Mouse (Mus musculus) thymus, adult 2 months (tissue): ENCODE data around the gene Kcnh4.

ENCODE experiments used
- CTCF ChIP-seq: fragments of 200-500 bp; IDR thresholded peaks from 2 replicates; pipeline ENCODE4 v1.5.1; 2012; ENCODE audit warnings: mild to moderate bottlenecking, control low read depth, low read length, moderate library complexity, borderline replicate concordance; ENCODE audit not compliant: control insufficient read depth, poor library complexity, insufficient read depth; ENCODE audit errors: extremely low read depth
- POLR2A ChIP-seq: fragments of 200-500 bp; IDR thresholded peaks from 2 replicates; pipeline ENCODE4 v1.6.1; 2012; ENCODE audit warnings: mild to moderate bottlenecking, low read length, control low read depth, moderate library complexity; ENCODE audit not compliant: control insufficient read depth, poor library complexity, insufficient read depth; ENCODE audit errors: extremely low read depth

DNA sequence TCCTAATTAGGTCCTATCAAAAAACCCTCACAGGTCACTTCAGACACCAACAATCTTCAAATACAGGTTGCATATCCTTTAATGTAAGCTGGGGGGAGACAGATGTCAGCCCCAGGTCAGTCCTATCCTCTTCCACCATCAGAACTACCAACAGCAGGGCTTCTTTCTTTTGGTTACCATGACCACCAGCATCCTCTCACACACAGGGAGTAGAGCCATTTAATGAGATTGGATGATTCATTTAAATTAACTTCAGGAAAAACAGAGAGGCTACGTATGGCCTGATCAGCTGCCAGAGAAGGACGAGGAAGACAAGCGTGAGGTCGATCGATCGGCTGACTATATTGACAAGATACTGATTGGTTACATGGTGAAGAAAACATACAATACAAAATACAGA is 44.8 kb downstream of the Kcnh4 start:
- TF ChIP-seq CTCF (no peak), POLR2A (no peak)
